Mouse (Mus musculus) kidney, postnatal 0 days (tissue): ENCODE measurements at regions not wholly inside any gene's neighbourhood (a gene's known extent, or its start where the extent isn't known, plus 50 kb on each side); places are given as distances from the start of the nearest gene placed in this dataset. TPM values are rescaled to one million over a fixed set of nuclear protein-coding genes. Genes with fewer than 3 reads are reported as not detected.

Experiments used
- ATAC-seq: fragments of 200-750 bp; cut with Nextera tagmentation; replicated peaks from 2 replicates; pipeline ENCODE4 v1.8.0; 2017; ENCODE audit warnings: low read depth, moderate number of reproducible peaks, moderate TSS enrichment, moderate library complexity; ENCODE audit not compliant: low FRiP score
- DNase-seq: peaks from one replicate; pipeline ENCODE4 v3.0.0-alpha.2; 2016; ENCODE audit warnings: low spot score
- H3K27ac ChIP-seq: fragments of 300-500 bp; sonication (generic); 2 replicates; pipeline ENCODE4 v1.5.1; 2014; ENCODE audit warnings: mild to moderate bottlenecking
- H3K27me3 ChIP-seq: fragments of 300-500 bp; sonication (generic); 2 replicates; pipeline ENCODE4 v1.6.1; 2014; ENCODE audit warnings: low read length, mixed read lengths; ENCODE audit not compliant: insufficient read depth
- H3K36me3 ChIP-seq: fragments of 300-500 bp; sonication (generic); 2 replicates; pipeline ENCODE4 v1.6.1; 2014; ENCODE audit warnings: low read length, mixed read lengths; ENCODE audit not compliant: insufficient read depth
- H3K4me1 ChIP-seq: fragments of 300-500 bp; sonication (generic); replicated peaks from 2 replicates; pipeline ENCODE4 v1.6.1; 2014; ENCODE audit warnings: antibody characterized with exemption, low read length, mixed read lengths; ENCODE audit not compliant: insufficient read depth
- H3K4me2 ChIP-seq: fragments of 300-500 bp; sonication (generic); 2 replicates; pipeline ENCODE4 v1.6.1; 2014; ENCODE audit warnings: mild to moderate bottlenecking, low read length, moderate library complexity, mixed read lengths
- H3K4me3 ChIP-seq: fragments of 300-500 bp; sonication (generic); replicated peaks from 2 replicates; pipeline ENCODE4 v1.5.1; 2014; ENCODE audit warnings: low read depth, low read length
- H3K9ac ChIP-seq: fragments of 300-500 bp; sonication (generic); 2 replicates; pipeline ENCODE4 v1.6.1; 2014; ENCODE audit warnings: low read depth, low read length
- H3K9me3 ChIP-seq: fragments of 300-500 bp; sonication (generic); replicated peaks from 2 replicates; pipeline ENCODE4 v1.6.1; 2016; ENCODE audit warnings: low read length, inconsistent platforms, mixed read lengths
- CTCF ChIP-seq: IDR thresholded peaks from 2 replicates; pipeline ENCODE4 v1.5.1; 2016; ENCODE audit warnings: antibody characterized with exemption, low read depth, mild to moderate bottlenecking, moderate library complexity
- WGBS: fragments of 180-500 bp; shearing (Covaris S2); extraction: QIAGEN DNeasy Blood & Tissue Kit; methylation state at CpG from one replicate; pipeline ENCODE4 v1.1.7; 2014; 5-methylcytosine and 5-hydroxymethylcytosine counted together
- microRNA-seq: library from miRNA; unstranded; fragments of <30 nt; microRNA quantifications from one replicate; pipeline ENCODE4, GENCODE M21; 2016

GRCm38 (mm10) chr8:107885971-107886370 lies 56.5 kb upstream of the Zfhx3 start:
- Histone ChIP-seq H3K27me3 (no peaks in the 10 kb centered on the region), H3K27ac (no peak overlapping the region), H3K36me3 (no peaks in the 10 kb centered on the region), H3K9ac (no peak overlapping the region), H3K4me2 (peak overlapping the region; percentile 10; the same call in 1 of the 2 replicates), H3K9me3 (no peaks in the 10 kb centered on the region), H3K4me1 (no peaks in the 10 kb centered on the region), H3K4me3 (no peak overlapping the region)
- ATAC-seq (no peak; the same call in 1 of the 2 replicates), DNase-seq (peak; percentile 85)
- 53% methylated on average over 5 of the region's 5 CpGs for WGBS
- TF ChIP-seq CTCF = no peak

GRCm38 (mm10) chr8:107886516-107887253 lies 55.8 kb upstream of the Zfhx3 start:
- DNase-seq (no peak), ATAC-seq (no peak)
- Histone ChIP-seq H3K27me3 (no peaks in the 10 kb centered on the region), H3K4me3 (no peak overlapping the region), H3K27ac (no peak overlapping the region), H3K9ac (no peak overlapping the region), H3K9me3 (no peaks in the 10 kb centered on the region), H3K36me3 (no peaks in the 10 kb centered on the region), H3K4me1 (no peaks in the 10 kb centered on the region), H3K4me2 (no peak overlapping the region)
- TF ChIP-seq CTCF = no peak
- WGBS = 79% methylated on average over 19 of the region's 19 CpGs

DNA sequence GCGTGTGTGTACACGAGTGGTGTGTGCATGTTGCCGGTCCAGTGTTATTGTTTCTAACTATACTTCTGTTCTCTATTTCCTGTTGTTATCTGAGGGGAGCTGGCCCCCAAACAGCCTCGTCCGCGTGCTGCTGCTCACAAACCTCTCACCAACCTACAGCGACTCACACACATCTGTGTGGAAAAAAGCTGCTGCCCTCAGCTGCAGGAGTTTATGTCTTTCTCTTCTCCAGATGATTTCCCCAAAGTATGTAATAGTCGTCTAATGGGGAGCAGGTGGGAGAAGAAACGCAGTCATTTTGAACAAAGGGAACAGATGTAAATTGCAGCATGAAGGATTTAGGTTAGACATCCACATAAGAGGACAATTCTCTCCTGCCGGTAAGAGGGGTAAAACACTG lies 55.1 kb upstream of the Zfhx3 start:
- DNase-seq = no peak
- no peak overlapping the region for H3K9ac ChIP-seq
- no peaks in the 10 kb centered on the region for H3K4me1 ChIP-seq
- no peak overlapping the region for H3K4me2 ChIP-seq
- no peaks in the 10 kb centered on the region for H3K9me3 ChIP-seq
- H3K27me3 ChIP-seq = no peaks in the 10 kb centered on the region
- no peak for TF ChIP-seq CTCF
- ATAC-seq = no peak
- 43% methylated on average over 10 of the region's 10 CpGs for WGBS
- H3K4me3 ChIP-seq = no peak overlapping the region
- no peaks in the 10 kb centered on the region for H3K36me3 ChIP-seq
- H3K27ac ChIP-seq = no peak overlapping the region

DNA sequence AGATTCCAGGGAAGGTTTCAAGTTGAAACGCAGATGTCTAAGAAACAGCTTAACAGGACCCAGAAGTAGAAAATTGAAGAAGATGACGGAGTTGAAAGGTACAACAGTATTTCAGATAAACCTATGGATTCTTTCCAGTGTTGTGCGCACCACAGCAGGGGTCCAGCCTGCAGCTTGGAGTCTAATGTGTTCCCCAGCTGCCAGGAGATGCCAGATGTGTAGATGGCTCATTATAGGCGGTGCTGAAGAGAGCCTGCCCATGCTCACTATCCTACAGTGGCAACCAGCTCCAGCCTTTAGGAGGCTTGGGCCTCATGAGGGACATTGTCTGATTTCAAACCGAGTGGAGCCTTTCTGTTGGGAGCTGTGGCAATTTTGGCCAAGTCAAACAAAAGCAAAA lies 51.5 kb upstream of the Zfhx3 start:
- Histone ChIP-seq H3K9ac (no peak overlapping the region), H3K36me3 (no peaks in the 10 kb centered on the region), H3K27ac (no peak overlapping the region), H3K4me1 (no peaks in the 10 kb centered on the region), H3K4me3 (no peak overlapping the region), H3K9me3 (no peaks in the 10 kb centered on the region), H3K27me3 (no peaks in the 10 kb centered on the region), H3K4me2 (no peak overlapping the region)
- no peak for TF ChIP-seq CTCF
- DNase-seq (no peak), ATAC-seq (no peak)
- WGBS = 81% methylated on average over 5 of the region's 5 CpGs

Small RNA genes in the stretch of these regions (microRNA-seq; reads per million reads assigned to microRNA genes)
- gene Gm22825 (not detected), gene Gm23646 (not detected)
